Mouse (Mus musculus) cortical plate, adult 2 months (tissue): ENCODE measurements around the gene Rundc3a.

ENCODE experiments used
- CTCF ChIP-seq: fragments of 200-500 bp; IDR thresholded peaks from 2 replicates; pipeline ENCODE4 v1.5.1; 2011; ENCODE audit warnings: mild to moderate bottlenecking, control low read depth, low read length; ENCODE audit not compliant: insufficient read depth; ENCODE audit errors: extremely low read depth
- POLR2A ChIP-seq: fragments of 200-500 bp; IDR thresholded peaks from 2 replicates; pipeline ENCODE4 v1.6.1; 2011; ENCODE audit warnings: mild to moderate bottlenecking, low read length, control low read depth; ENCODE audit not compliant: insufficient read depth; ENCODE audit errors: extremely low read depth

GRCm38 (mm10) chr11:102399610-102400072 is 6.4 kb downstream of the Rundc3a start:
- TF ChIP-seq CTCF (no peak), POLR2A (no peak)
